Mouse (Mus musculus) frontal cortex, postnatal 36 days (tissue): ENCODE results near the gene Sephs2.
A peak's percentile ranks its signal among the peaks of the same experiment; 100 is the strongest.

ENCODE experiments used
- DNase-seq, 2 experiments: peaks; one replicate each; pipeline ENCODE4 v3.0.0; 2022; ENCODE audit warnings: low spot score in 2 of 2

Sephs2 gene

DNA sequence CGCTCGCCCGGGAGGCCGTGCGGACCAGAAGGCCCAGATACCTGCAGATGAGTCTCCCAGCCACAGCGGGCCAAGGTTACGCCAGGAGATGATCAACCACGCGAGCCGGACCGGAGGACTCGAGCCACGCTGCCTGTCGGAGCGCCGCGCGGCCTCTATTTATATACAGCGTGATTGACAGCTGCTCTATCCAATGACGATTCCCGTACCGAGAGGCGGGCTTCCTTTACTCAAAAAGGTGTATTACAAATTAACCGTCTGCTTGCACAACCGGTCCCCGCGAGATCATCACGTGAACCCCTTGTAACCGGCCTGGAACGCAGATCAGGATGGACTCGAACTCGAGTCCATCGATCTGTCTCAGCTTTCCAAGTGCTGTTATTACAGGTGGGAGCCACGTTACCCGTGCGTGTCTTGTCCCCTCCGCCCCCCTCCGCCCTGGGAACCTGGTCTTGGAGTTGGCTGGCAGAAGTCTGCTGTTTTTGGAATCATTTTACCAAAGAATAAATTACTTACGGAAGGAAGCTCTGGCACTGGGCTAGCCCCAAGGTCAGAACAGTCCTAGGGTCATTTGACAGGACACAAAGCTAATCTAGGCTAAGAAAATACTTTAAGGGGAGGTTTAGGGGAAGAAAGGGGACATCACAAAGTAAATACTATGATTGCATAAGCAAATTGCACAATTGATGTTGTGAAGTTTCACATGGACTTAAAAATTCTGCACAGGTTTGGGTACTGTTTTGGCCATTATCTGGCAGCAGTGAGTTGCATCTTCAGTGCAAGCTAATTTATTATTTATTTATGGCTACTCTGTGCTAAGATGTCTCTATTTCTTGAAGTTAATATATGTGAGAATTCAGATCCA, at the start of gene Sephs2:
TSS of gene Sephs2 (minus strand) at position 131 of the 865 bp plus-strand sequence.
- peak; percentile 94 to 98 for DNase-seq

DNA sequence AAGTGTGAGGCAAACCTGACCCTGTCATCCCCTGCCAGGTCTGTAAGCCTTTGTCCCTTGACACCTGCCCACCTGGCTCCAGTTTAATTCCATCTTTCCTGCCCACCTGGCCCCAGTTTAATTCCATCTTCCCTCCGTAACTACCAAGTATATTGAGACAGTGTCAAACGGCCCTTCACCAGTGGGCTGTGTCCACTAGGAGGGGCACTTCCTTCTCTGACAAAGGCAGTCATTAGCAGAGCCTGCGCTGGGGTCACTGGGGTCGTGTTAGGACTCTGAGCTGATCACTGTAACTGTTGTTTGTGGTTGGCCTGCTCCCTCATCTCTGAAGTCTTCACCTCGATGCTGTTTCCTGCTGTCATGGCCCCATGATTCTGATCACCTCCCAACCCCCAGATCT, 48.2 kb upstream of the Sephs2 start:
- no peak for DNase-seq

DNA sequence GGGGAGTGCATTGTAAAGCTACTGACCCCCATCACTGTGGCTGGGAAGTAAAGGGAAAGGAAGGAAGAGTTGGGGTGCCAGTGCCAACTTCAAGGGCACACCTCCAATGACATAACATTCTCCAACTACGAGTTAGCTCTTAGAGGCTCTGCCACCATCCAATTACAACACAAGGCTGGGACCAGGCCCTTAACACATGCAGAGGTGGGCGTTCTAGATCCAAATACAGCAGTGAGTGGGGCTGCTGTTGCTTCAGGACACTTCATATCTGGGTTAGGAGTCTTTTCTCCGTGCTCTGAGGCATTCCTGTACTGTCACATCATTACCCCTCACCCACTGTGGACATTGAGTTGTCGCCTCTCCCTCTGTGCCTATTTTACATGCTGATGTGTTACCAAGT, 47.3 kb upstream of the Sephs2 start:
- peak in 1 of 2 experiments; percentile 20 for DNase-seq

DNA sequence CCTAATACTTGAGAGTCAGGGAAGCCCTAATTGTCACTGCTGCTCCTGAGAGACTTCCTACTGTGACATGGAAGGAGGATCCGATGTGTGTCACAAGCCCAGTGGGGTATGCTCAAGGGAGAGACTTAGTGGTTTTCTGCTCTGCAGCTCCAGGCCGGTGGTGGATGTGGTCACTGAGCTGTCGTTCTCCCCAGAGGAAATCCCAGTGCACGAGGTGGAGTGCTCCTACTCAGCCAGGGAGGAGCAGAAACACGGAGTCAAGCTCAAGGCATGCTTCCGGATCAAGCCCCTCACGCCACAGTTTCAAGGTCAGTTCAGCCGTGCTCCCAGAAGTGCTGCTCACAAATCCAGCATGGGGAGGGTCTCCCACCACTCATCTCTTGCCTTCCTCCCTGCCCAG, 40.1 kb upstream of the Sephs2 start:
- DNase-seq = no peak

DNA sequence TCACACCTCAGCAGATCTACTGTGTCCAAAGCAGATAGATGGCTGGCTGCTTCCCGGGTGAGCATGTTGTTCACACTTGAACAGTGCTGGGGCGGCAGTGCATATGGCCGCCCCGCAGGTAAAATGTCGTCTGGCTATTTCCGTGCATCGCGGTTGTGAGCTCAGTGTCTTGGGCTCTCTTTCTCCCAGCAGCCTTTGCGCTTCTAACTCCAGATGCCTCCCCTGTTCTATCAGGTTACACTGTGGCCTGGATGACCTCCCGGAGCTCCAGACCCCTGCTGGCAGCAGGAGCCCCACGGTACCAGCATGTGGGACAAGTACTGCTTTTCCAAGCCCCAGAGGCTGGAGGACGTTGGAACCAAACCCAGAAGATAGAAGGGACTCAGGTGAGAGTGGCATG, 36.1 kb upstream of the Sephs2 start:
- DNase-seq = no peak

DNA sequence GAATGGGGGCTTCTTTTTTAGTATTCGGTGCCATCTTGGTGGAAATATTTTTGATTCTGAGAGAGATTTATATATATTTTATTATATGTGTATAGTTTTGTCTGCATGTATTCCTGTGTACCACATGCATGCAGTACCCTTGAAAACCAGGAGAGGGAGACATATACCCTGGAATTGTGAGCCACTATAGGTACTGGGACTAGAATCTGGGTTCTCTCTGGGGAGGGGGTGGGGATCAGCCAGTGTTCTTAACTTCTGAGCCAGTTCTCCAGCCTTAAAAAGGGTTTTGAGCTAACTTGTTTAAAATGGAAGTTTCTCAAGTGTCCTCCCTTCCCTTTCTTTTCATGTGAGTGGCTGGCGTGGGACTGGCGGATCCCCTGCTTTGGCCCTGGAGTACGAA, 35.0 kb upstream of the Sephs2 start:
- peak; percentile 41 to 74 for DNase-seq

DNA sequence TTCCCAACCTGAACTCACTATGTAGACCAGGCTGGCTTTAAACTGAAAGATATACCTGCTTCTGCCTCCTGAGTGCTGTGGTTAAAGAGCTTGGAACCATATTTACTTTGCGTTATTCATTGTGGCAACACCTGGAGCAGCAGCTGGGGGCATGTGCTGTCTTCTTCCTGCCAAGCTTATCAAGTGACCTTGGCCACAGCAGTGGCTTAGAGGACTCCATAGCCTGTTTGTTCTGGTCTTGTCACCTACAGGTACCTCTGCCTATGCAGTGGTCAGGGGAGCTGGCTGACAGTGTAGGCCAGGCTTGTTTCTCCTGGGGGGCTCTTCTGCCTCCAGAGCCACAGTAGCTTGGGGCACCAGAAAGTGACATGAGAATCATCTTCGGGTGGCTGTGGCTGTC, 34.6 kb upstream of the Sephs2 start:
- no peak for DNase-seq

DNA sequence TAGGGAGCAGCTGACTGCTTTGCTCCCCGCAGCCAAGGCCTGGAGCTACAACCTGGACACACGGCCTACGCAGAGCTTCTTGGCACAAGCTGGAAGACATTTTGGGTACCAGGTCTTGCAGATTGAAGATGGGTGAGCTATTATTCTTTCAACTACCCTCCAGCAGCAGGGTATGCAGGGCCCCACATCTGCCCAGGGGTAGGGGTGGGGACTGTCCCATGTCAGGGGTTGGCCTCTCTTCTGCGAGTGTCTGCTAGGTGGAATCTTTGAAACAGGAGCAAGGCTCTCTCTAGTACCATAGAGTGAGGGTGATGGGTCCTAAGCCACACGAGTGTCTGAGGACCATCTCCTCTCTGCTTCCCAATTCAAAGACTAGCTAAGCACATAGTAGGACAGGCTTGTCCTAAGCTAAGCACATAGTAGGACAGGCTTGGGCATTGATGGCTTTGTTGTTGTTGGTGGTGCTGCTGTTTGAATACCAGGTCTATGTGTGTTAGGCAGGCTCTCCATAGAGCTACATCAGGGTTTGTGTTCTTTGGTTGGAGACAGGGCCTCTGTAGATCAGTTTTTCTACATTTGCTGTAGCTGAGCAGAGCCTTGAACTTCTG, 23.8 kb upstream of the Sephs2 start:
- DNase-seq = no peak

DNA sequence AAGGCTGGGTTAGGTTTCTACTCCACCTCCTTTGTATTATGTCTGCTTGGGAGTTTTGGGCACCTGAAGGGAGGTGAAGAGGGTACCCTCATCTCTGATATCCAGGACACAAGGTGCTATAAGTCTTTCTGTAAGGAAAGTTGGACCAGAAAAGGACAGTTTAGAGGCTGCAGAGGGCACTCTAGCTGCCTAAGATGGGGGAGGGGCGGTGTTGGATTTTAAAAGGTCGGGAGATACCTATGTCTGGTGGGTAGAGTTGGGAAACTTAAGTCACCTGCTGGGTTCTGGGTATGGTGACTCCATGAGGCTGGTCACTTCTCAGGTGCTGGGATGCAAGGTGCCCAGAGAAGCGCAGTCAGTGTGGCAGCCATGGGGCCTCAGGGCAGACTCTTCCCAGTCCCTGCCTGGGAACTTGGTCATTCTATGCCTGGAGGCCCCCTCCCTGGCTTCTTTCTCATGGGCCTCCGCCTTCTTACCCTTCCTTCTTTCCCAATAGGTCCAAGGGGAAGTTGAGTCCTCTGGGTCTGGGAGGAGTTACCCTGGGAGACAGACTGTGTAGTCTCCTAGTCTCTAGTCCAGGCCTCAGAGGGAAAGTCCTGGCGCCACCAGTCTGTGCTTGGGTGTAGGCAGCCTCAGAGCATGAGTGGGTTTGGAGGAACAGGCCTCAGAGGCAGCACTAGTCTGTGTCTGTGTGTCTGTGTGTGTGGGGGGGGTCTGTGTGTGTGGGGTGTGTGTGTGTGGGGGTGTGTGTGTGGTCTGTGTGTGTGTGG, 23.1 kb upstream of the Sephs2 start:
- no peak for DNase-seq

DNA sequence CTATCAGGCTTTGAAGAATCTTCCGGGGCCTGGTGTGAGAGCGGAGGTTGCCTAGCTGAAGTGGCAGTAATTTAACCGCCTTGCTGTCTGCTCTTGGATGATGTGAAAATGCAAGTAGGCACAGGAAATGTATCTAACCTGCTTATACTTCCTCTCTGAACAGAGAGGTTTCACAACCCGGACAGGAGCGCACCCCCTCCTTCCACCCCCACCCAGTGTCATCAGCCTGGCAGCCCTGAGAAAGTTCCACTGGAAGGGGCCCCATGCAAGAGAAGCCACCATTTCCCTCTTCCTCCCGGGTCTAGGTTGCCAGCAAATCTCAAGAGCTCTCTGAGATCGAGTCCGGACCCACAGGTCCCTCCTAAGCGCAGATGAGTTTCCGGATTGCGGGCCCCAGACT, 22.2 kb upstream of the Sephs2 start, which contains the start of gene Itgal:
TSS of gene Itgal (plus strand) at position 163 of the 400 bp plus-strand sequence.
- DNase-seq = no peak

DNA sequence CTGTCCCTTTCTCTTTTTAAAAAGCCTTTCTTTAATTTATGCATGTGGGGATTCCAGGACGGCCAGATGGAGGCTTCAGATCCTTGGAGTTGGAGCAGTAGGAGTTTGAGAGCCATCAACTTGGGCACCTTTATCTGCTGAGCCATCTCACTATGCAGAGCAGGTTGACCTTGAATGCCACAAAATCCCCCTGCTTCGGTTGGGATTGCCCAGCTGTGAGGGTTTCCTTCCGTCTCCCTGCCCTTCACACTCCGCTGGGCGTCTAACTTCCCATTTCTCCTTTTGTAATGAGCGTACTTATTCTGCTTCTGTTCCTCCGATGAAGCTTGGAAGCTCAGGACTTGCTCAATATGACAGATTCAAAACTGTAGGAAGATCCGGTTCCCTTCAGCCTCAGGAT, 16.3 kb upstream of the Sephs2 start:
- DNase-seq = no peak

DNA sequence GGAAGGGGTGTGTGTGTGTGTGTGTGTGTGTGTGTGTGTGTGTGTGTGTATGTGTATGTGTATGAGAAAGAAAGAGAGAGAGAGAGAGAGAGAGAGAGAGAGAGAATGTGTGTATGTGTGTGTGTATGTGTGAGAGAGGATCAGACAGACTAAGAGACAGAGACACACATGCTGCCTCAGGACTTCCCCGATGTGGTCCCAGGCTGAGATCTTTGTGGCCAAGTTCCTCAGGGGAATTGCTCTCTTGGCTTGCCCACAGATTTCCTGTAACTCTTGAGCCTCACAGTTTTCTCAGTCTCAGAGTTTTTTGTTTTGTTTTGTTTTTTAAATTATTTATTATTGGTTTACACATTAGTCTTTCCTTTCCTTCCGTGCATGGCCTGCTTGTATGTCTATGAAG, 15.5 kb upstream of the Sephs2 start:
- no peak for DNase-seq

DNA sequence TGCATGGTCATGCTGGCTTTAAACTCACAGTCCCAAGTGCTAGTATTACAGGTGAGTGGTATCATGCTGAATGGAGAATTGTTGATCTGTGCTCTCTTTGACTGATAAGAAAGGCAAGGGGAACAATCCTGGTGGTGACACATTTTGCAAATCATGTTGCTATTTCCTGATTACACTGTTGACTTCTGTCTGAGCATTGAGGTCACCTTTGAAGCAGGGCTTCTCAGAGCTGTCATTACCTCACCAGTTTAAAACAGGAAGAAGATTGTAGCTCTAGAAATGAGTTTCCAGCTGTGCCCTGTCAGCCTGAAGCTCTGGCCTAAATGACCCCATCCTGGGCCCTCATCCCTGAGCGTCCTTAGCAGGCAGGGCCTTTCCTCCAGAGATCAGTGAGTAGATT, 14.1 kb upstream of the Sephs2 start:
- no peak for DNase-seq

DNA sequence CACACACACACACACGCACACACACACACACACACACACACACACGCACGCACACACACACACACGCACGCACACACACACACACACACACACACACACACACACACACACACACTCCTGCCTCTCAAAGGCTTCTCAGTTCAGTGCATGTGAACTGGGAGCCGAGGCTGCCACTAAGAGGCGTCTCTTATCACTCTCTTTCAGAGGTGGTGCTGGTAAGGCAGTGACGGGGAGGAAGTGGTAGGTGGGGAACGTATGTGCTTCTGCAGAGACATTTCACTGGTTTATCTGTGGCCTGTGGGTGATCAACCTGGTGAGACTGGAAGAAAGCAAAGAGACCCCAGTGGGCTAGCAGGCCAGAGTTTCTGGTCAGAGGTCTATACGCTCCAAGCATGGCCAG, 11.3 kb upstream of the Sephs2 start:
- no peak for DNase-seq

DNA sequence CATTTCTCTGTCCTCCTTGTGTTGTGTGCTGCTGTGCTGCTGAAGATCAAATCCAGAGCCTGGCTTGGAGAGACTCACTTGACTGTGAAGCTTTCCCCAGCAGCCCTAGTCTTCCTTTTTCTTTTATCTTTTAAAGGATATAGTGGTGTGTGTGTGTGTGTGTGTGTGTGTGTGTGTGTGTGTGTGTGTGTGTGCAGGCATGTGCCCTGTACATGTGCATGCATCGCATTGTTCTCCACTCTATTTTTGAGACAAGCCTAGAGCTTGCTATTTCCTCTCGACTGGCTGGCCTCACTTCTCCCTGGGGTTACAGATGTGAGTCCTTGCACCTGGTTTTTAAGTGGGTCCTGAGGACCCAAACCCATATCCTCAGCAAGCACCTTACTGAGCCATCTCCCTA, 8.3 kb upstream of the Sephs2 start:
- DNase-seq = no peak

DNA sequence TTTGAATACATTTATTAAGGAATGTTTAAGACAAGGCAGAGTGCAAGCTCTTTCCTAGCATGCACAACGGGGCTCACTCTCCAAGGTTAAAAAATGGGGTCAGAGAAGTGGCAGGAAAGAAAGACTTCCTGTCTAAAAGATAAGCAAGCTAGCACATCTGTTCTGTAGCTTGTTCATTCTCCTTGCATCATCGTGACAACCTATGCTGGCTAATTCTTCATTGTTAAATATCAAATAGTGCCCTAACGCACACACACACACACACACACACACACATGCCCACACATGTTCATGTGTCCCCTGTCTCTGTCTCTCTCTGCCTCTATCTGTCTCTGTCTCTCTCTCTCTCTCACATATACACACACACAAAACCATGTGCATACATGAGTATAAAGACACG, 7.3 kb upstream of the Sephs2 start:
- no peak for DNase-seq

DNA sequence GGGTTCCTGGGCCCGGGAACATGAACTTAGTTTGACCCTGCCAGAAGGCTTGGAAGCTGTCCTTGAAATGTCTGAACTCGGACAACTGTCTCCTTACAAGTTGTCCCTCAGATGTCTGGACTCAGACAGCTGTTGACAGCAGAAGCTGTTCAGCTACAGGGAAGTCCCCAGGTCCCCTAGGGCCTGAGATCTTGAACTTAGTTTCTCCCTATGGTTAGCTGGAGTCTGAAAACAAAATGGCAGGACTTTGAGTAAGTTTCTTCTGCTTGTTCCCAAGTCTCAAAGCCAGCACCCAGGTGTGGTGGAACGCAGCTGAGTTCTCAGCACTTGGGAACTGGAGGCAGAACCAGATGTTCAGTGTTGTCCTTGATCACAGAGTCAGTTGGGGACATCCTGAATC, 6.2 kb upstream of the Sephs2 start:
- no peak for DNase-seq

DNA sequence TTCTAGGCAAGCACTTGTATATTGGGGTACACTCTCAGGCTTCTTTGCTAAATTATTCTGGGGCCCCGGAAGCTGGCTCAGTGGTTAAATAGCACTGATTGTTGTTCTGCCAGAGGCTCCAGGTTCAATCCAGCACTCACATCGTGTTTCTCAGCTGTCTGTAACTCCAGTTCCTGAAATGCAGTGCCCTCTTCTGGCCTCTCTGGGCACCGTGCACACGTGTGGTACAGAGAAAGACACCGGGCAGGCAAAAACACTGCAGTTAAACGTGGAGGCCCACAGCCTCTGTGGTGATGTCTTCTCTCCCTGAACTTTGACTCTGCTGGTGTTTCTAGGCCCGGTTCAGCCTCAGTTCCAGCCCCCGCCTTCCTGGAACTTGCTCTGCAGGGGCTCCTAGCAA, 4.5 kb upstream of the Sephs2 start:
- no peak for DNase-seq

DNA sequence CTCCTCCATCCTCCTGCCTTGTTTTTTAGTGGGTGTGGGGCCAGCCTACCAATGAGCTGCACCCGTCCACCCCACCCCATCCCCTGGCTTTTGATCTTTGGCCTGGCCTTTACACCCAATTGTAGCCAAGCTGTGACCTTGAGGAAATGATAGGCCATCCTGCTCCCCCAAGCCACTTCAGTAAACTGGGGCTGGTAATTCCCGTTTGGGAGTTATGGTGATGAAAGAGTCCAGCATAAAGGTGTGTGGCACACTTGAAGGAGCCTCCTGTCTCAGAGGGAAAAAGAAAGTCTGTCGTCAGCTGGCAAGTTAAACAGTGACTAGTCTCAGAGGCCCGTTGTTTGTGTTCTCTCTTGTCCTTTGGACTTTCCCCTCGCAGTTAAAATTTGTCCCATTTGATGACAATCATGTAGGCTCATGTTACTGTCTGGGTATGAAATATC, 2.7 kb upstream of the Sephs2 start:
- no peak for DNase-seq

DNA sequence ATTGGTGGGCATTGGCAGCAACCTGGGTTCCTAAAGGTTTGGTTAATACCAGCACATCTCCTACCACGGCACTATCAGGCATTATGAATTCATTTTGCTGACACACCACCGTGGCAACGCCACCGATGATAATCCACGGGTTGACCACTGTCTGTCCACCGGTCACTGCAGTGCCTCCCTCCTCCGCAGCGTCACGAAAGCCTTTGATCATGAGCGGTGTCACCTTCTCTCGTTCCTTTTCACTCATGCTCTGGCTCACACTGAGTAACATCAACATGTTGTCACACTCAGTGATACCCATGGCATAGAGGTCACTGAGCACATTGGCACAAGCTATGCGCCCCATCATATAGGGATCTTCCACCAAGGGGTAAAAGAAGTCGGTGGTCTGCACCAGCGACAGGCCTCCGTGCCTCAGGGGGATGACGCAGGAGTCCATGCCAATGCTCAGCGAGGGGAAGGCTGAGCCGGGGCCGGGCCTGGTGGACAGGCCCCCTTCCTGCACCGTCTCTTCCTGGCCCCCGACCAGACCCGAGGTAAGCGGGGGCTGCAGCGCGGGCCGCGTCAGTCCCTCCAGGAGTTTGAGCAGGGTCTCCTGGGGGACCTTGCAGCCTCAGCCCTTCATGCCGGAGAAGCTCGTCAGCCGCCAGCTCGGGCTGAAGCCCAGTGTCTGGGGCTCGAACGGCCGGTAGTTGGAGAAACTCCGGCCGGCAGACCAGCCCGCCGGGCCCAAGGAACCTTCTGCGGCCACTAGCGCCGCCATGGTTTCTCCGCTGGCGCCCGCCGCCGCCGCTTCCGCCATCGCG, 534 bp downstream of the Sephs2 start:
- DNase-seq = no peak

DNA sequence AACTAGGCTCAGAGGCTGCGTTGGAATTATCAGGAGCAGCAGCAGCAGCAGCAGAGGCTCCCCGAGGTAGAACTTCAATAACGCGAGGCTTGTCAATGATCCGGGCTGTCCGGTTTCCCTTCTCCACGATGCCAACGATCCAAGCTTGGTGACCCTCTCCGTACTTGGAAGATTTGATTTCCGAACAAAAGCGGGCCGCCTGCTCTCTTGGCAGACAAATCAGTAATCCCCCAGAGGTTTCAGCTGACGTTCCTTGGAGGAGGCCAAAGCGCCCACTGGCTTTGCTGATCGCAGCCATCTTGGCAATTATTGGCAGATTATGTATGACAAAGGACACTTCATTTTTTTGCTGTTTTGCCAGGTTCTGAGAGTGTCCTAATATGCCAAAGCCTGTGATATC, 1.3 kb downstream of the Sephs2 start:
- DNase-seq = no peak

DNA sequence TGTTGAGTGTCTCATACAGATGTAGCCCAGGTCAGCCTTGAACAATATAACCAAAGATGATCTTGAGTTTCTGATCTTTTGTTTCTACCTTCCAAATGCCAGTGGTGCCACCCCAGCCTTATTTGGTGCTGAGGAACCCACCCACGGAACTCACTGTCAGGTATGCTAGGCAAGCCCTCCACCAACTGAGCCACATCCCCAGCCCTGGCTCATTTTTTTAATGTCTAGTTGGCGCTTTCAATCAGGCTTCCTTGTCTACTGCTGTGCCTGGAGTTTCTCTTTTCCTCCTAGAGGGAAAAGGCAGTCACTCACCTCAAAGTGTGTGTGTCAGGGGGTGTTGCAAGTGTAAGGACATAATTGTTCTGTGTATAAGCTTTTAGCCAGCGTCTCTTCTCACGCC, 2.8 kb downstream of the Sephs2 start:
- no peak for DNase-seq
